Mouse (Mus musculus) ZHBTc4 (cell line): ENCODE measurements at regions not wholly inside any gene's neighbourhood (a gene's known extent, or its start where the extent isn't known, plus 50 kb on each side); places are given as distances from the start of the nearest gene placed in this dataset.

Experiments used
- DNase-seq: peaks from one replicate; pipeline ENCODE4 v3.0.0-alpha.2; 2011; ENCODE audit warnings: low read depth, low spot score

GRCm38 (mm10) chr11:84760622-84761196 is 58.6 kb downstream of the Mrm1 start:
- DNase-seq = no peak

- DNase-seq = no peak
Observed at GRCm38 (mm10) chr11:84759478-84759986, 59.8 kb downstream of the Mrm1 start.

GRCm38 (mm10) chr11:84752007-84752406 is 67.3 kb downstream of the Mrm1 start:
- peak; percentile 65 for DNase-seq

GRCm38 (mm10) chr11:84749490-84750349 is 69.6 kb downstream of the Mrm1 start:
- DNase-seq = peak; percentile 85

GRCm38 (mm10) chr11:84738769-84739589 is 80.3 kb downstream of the Mrm1 start:
- DNase-seq = peak; percentile 74

GRCm38 (mm10) chr11:84738128-84738527 is 81.2 kb downstream of the Mrm1 start:
- peak; percentile 71 for DNase-seq

- DNase-seq = no peak
Observed at GRCm38 (mm10) chr11:84731890-84732289, 87.4 kb downstream of the Mrm1 start.

GRCm38 (mm10) chr11:84730218-84730617 is 89.1 kb downstream of the Mrm1 start:
- DNase-seq = no peak

GRCm38 (mm10) chr11:84729189-84729588 is 90.1 kb downstream of the Mrm1 start:
- DNase-seq = peak; percentile 85

- no peak for DNase-seq
Observed at GRCm38 (mm10) chr11:84725936-84726613, 93.2 kb downstream of the Mrm1 start.

- peak; percentile 10 for DNase-seq
Observed at GRCm38 (mm10) chr11:84725177-84725792, 94.0 kb downstream of the Mrm1 start.

GRCm38 (mm10) chr11:84724080-84724479 is 95.2 kb downstream of the Mrm1 start:
- DNase-seq = peak; percentile 58

GRCm38 (mm10) chr11:84722658-84723201 is 96.6 kb downstream of the Mrm1 start:
- DNase-seq = no peak

GRCm38 (mm10) chr11:84721979-84722378 is 97.3 kb downstream of the Mrm1 start:
- DNase-seq = no peak

GRCm38 (mm10) chr11:84721150-84721549 is 98.2 kb downstream of the Mrm1 start:
- peak; percentile 39 for DNase-seq

GRCm38 (mm10) chr11:84719781-84720180 is 99.5 kb downstream of the Mrm1 start:
- no peak for DNase-seq

GRCm38 (mm10) chr11:84712731-84713130 is 106.6 kb downstream of the Mrm1 start:
- peak; percentile 63 for DNase-seq

- DNase-seq = no peak
Observed at GRCm38 (mm10) chr11:84711886-84712285, 107.4 kb downstream of the Mrm1 start.

- no peak for DNase-seq
Observed at GRCm38 (mm10) chr11:84708222-84708730, 111.0 kb downstream of the Mrm1 start.

GRCm38 (mm10) chr11:84707772-84708171 is 111.5 kb downstream of the Mrm1 start:
- DNase-seq = peak; percentile 46
